Mouse (Mus musculus) gastrocnemius, adult 2 months (tissue): ENCODE measurements around the gene Tmem265. TPM values are rescaled to one million over a fixed set of nuclear protein-coding genes. Genes with fewer than 3 reads are reported as not detected.

Experiments used
- DNase-seq: peaks from one replicate; pipeline ENCODE4 v3.0.0; 2022
- H3K27ac ChIP-seq: fragments of 200-600 bp; 2 replicates; pipeline ENCODE4 v1.8.1; 2022; ENCODE audit warnings: mild to moderate bottlenecking
- H3K4me3 ChIP-seq: fragments of 200-600 bp; 2 replicates; pipeline ENCODE4 v1.8.1; 2022; ENCODE audit warnings: mild to moderate bottlenecking, moderate library complexity
- CTCF ChIP-seq: fragments of 200-600 bp; IDR thresholded peaks from 2 replicates; pipeline ENCODE4 v1.8.1; 2022; ENCODE audit warnings: antibody characterized with exemption, mild to moderate bottlenecking, moderate library complexity
- intact Hi-C: fragments of 180-260 bp; cut with DNase I; formaldehyde crosslinking; loops from one replicate; pipeline ENCODE4 v1.15.1; 2025
- total RNA-seq, 2 experiments: library from RNA; stranded (reverse); gene quantifications; 2 replicates each; pipeline ENCODE4 v1.2.3; 2021

Gene Tmem265
- total RNA-seq, 2 experiments from 2014 or later = not detected

GRCm38 (mm10) chr7:127616336-127616735 lies 55.1 kb downstream of the Tmem265 start:
- no peak overlapping the region for H3K27ac ChIP-seq
- no peak for TF ChIP-seq CTCF
- no peak overlapping the region; the same call in 1 of the 2 replicates for H3K4me3 ChIP-seq
- intact Hi-C loops = no loop called here
- DNase-seq = no peak

Other genes with a start within 250 kb of the Tmem265 start
- 10 to 100 TPM; 35.2 to 38.9 TPM for gene Zfp768, start 215.8 kb upstream of the Tmem265 start, total RNA-seq
- gene Zfp747, start 185.3 kb upstream of the Tmem265 start, total RNA-seq = 1 to 10 TPM; 3.7 to 3.8 TPM
- 1 to 10 TPM; 1.6 to 2.4 TPM for gene 9130019O22Rik, start 174.2 kb upstream of the Tmem265 start, total RNA-seq
- 1 to 10 TPM; 1.2 to 1.3 TPM for gene E430018J23Rik, start 167.8 kb upstream of the Tmem265 start, total RNA-seq
- 1 to 10 TPM; 1.7 to 2.5 TPM for gene Zfp764, start 154.6 kb upstream of the Tmem265 start, total RNA-seq
- gene Zfp688, start 139.3 kb upstream of the Tmem265 start, total RNA-seq = 1 to 10 TPM; 1.5 to 2.1 TPM
- gene Zfp689, start 112.2 kb upstream of the Tmem265 start, total RNA-seq = 1 to 10 TPM in 1 of 2 experiments, under 1 TPM in 1; 0.71 to 1.3 TPM
- 10 to 100 TPM; 19.3 to 20.9 TPM for gene Prr14, start 101.8 kb upstream of the Tmem265 start, total RNA-seq
- 10 to 100 TPM; 24.1 to 24.7 TPM for gene Fbrs, start 82.2 kb upstream of the Tmem265 start, total RNA-seq
- 10 to 100 TPM; 47.5 to 50.4 TPM for gene Srcap, start 49.4 kb upstream of the Tmem265 start, total RNA-seq
- 1 to 10 TPM; 5.3 to 5.5 TPM for gene Gm42715, start 41.8 kb upstream of the Tmem265 start, total RNA-seq
- 10 to 100 TPM in 1 of 2 experiments, 1 to 10 TPM in 1; 8.3 to 10.8 TPM for gene Phkg2, start 11.9 kb downstream of the Tmem265 start, total RNA-seq
- gene Ccdc189, start 27.2 kb downstream of the Tmem265 start, total RNA-seq = 1 to 10 TPM; 1.7 to 2.4 TPM
- 10 to 100 TPM; 33.3 to 34.6 TPM for gene Rnf40, start 27.4 kb downstream of the Tmem265 start, total RNA-seq
- 1 to 10 TPM; 9.3 TPM for gene Zfp629, start 54.4 kb downstream of the Tmem265 start, total RNA-seq
- 10 to 100 TPM; 26.7 to 32.9 TPM for gene Bcl7c, start 147.5 kb downstream of the Tmem265 start, total RNA-seq
- 10 to 100 TPM; 16.8 to 18.1 TPM for gene Ctf1, start 151.3 kb downstream of the Tmem265 start, total RNA-seq
- gene Ctf2, start 170.8 kb downstream of the Tmem265 start, total RNA-seq = not detected
- 1 to 10 TPM; 1.2 to 2.0 TPM for gene Fbxl19, start 183.2 kb downstream of the Tmem265 start, total RNA-seq
- gene Orai3, start 208.4 kb downstream of the Tmem265 start, total RNA-seq = 10 to 100 TPM; 10.1 to 11.7 TPM
- 10 to 100 TPM; 15.3 to 20.8 TPM for gene Setd1a, start 215.3 kb downstream of the Tmem265 start, total RNA-seq
- 1 to 10 TPM; 1.9 to 2.1 TPM for gene Gm49388, start 224.2 kb downstream of the Tmem265 start, total RNA-seq
- 1 to 10 TPM; 4.7 to 6.2 TPM for gene Hsd3b7, start 239.2 kb downstream of the Tmem265 start, total RNA-seq